Mouse (Mus musculus) ES-E14 (cell line): ENCODE measurements around the gene Cttn. TPM values are rescaled to one million over a fixed set of nuclear protein-coding genes. Genes with fewer than 3 reads are reported as not detected.

ENCODE experiments used
- DNase-seq: peaks from one replicate; pipeline ENCODE4 v3.0.0-alpha.2; 2013; ENCODE audit warnings: low read depth, low spot score
- H3K27ac ChIP-seq: 2 replicates; pipeline ENCODE4 v1.5.1; 2012; ENCODE audit warnings: low read depth, mild to moderate bottlenecking, low read length, moderate library complexity, mixed read lengths; ENCODE audit not compliant: poor library complexity, insufficient read depth, severe bottlenecking
- H3K36me3 ChIP-seq: 2 replicates; pipeline ENCODE4 v1.6.1; 2012; ENCODE audit warnings: mild to moderate bottlenecking, low read length, moderate library complexity, mixed read lengths; ENCODE audit not compliant: control insufficient read depth, poor library complexity, insufficient read depth, severe bottlenecking
- H3K4me1 ChIP-seq, 2 experiments: fragments of 150-350 bp in 1 of 2; sonication (generic) in 1 of 2; 2 replicates each; pipeline ENCODE4 v1.6.1; 2012; ENCODE audit warnings: low read length in 2 of 2, mild to moderate bottlenecking in 1 of 2, mixed read lengths in 1 of 2; ENCODE audit not compliant: control insufficient read depth in 2 of 2, insufficient read depth in 2 of 2, poor library complexity in 1 of 2
- H3K4me3 ChIP-seq, 2 experiments: fragments of 150-350 bp in 1 of 2; sonication (generic) in 1 of 2; 2 replicates each; pipeline ENCODE4 v1.5.1; 2012; ENCODE audit warnings: low read length in 2 of 2, low read depth in 1 of 2, mild to moderate bottlenecking in 1 of 2, mixed read lengths in 1 of 2; ENCODE audit not compliant: insufficient read depth in 1 of 2, poor library complexity in 1 of 2, severe bottlenecking in 1 of 2
- H3K9ac ChIP-seq: 2 replicates; pipeline ENCODE4 v1.6.1; 2012; ENCODE audit warnings: low read depth, mild to moderate bottlenecking, low read length, mixed read lengths; ENCODE audit not compliant: poor library complexity, insufficient read depth, severe bottlenecking
- H3K9me3 ChIP-seq: fragments of 150-350 bp; sonication (generic); 2 replicates; pipeline ENCODE4 v1.6.1; 2012; ENCODE audit warnings: low read depth, mild to moderate bottlenecking, low read length; ENCODE audit not compliant: control insufficient read depth, insufficient read depth
- CHD2 ChIP-seq: IDR thresholded peaks from 2 replicates; pipeline ENCODE4 v1.6.1; 2014; ENCODE audit warnings: mild to moderate bottlenecking, low read depth, low read length, inconsistent platforms
- HCFC1 ChIP-seq: IDR thresholded peaks from 2 replicates; pipeline ENCODE4 v1.6.1; 2012; ENCODE audit warnings: low read length, inconsistent platforms, borderline replicate concordance; ENCODE audit not compliant: insufficient read depth
- MAFK ChIP-seq: IDR thresholded peaks from 2 replicates; pipeline ENCODE4 v1.6.1; 2014; ENCODE audit warnings: mild to moderate bottlenecking, low read depth, low read length, inconsistent platforms; ENCODE audit not compliant: insufficient read depth
- ZC3H11A ChIP-seq: IDR thresholded peaks from 2 replicates; pipeline ENCODE4 v1.6.1; 2012; ENCODE audit warnings: low read depth, mild to moderate bottlenecking, inconsistent platforms, low read length, borderline replicate concordance
- ZNF384 ChIP-seq: IDR thresholded peaks from 2 replicates; pipeline ENCODE4 v1.6.1; 2012; ENCODE audit warnings: low read depth, low read length, inconsistent platforms
- in situ Hi-C, 2 experiments: fragments of 600-800 bp; cut with MboI; formaldehyde crosslinking; loops; one replicate each; pipeline ENCODE4 v1.15.1; 2025; ENCODE audit warnings: low sequenced_read_pairs in 2 of 2, inconsistent platforms in 1 of 2; ENCODE audit not compliant: unreplicated experiment in 2 of 2
- total RNA-seq: library from RNA; depleted of rRNA; stranded (reverse); fragments of 300-350 nt; gene quantifications from 2 replicates; pipeline ENCODE4 v1.2.3, GENCODE M21; 2012

Gene Cttn
- total RNA-seq, 1 experiment, result 113 TPM

DNA sequence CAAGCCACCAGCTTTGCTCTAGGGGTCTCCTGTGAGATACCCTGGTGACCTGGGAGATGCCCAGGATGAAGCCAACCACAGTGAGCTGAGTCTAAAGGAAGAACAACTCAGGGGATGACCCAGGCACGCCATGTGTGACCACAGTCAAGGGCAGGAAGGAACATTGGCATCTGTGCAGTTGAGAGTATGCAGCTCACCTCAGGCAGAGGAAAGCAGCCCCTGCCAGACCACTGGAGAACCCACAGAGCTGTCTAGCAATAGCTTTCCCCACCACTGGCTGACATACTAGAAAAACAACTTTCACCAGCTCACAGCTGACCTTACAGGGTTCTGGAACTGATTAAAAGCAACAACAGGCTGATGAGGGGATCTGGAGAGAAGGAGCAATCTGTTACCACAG, 22.6 kb downstream of the Cttn start:
- no peak for TF ChIP-seq MAFK
- no peak for TF ChIP-seq ZC3H11A
- TF ChIP-seq HCFC1, result no peak
- no peak for DNase-seq
- peaks cover 51% of the 10 kb centered on the region for H3K36me3 ChIP-seq
- H3K4me3 ChIP-seq, result no peak overlapping the region
- no peak overlapping the region for H3K27ac ChIP-seq
- no peaks in the 10 kb centered on the region for H3K9me3 ChIP-seq
- H3K4me1 ChIP-seq, result 0 out of 4 replicates have a peak, but pooled peaks cover 0 to 5% of the 10 kb centered on the region in 2 experiments
- H3K9ac ChIP-seq, result no peak overlapping the region
- in situ Hi-C loops, result no loop called here

DNA sequence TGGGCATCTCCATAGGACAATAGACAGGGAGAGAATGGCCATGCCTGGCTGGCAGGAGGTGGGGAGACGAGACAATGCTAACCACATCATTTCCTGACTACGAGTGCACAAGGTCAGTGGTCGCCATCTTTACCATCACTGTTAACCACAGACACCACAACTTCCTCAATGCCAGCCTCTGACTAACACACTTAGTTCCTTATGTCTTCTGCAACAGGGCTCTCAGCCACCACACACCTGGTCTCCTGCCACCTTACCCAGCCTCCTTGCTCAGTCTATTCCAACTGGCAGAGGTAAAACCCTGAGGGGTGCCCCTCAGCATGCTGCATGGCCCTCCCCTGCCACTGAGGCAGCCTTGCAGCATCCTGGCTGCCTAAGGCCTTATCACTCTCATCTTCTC, 23.7 kb downstream of the Cttn start:
- in situ Hi-C loops, result no loop called here
- no peak overlapping the region for H3K27ac ChIP-seq
- H3K4me1 ChIP-seq, result 0 out of 4 replicates have a peak, but pooled peaks cover 0 to 2% of the 10 kb centered on the region in 2 experiments
- TF ChIP-seq ZNF384 (no peak), HCFC1 (no peak), CHD2 (no peak), ZC3H11A (no peak), MAFK (no peak)
- no peak overlapping the region for H3K4me3 ChIP-seq
- no peaks in the 10 kb centered on the region for H3K9me3 ChIP-seq
- peaks cover 46% of the 10 kb centered on the region for H3K36me3 ChIP-seq
- DNase-seq, result no peak
- H3K9ac ChIP-seq, result no peak overlapping the region

DNA sequence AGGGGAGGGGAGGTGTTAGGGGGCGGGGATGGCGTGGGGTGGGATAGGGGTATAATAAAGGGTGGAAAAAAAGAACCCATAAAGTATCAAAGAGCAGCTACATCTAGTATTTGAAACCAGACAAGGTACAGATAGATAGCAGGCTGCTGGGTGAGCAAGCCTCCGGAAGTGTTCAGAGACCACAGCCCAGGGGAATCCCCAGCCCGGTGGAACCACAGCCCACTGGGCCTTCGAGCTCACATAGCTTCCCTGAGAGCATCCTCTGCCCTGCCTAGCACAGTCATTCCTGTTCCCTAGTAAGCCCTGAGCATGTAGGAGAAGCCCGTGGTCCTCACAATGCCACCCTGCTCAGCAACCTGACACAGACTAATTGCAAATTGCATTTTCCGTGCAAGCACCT, 26.0 kb downstream of the Cttn start:
- in situ Hi-C loops, result no loop called here
- H3K36me3 ChIP-seq, result peaks cover 55% of the 10 kb centered on the region

DNA sequence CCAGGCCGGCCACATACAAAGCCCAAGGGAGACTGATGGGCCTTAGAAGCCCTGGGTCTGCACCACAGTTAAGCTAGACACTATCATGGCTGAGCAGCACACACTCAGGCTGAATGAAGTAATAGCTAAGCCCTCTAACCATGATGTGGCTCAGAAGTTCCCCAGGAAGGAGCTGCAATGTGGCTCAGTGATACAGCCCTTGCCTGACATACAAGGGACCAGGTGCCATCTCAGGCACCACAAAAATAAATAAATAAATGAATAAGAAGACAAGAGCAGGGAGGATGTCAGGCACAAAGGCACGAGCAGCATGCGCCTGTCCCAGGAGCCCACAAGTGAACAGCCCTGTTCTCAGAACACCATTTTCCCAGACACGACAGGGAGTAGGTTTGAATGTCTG, 28.8 kb downstream of the Cttn start:
- in situ Hi-C loops, result no loop called here
- TF ChIP-seq HCFC1 (no peak), CHD2 (no peak), ZC3H11A (no peak), ZNF384 (no peak), MAFK (no peak)
- Histone ChIP-seq H3K9me3 (no peaks in the 10 kb centered on the region), H3K9ac (no peak overlapping the region), H3K27ac (no peak overlapping the region), H3K4me3 (no peak overlapping the region), H3K4me1 (no peaks in the 10 kb centered on the region), H3K36me3 (peaks cover 67% of the 10 kb centered on the region)
- no peak for DNase-seq

More for the DNA sequence above, 26.0 kb downstream of the Cttn start:
- Histone ChIP-seq H3K4me3 (no peak overlapping the region), H3K27ac (no peak overlapping the region), H3K9me3 (no peaks in the 10 kb centered on the region), H3K4me1 (no peaks in the 10 kb centered on the region), H3K9ac (no peak overlapping the region)
- TF ChIP-seq ZC3H11A (no peak), HCFC1 (no peak), CHD2 (no peak), MAFK (no peak), ZNF384 (no peak)
- no peak for DNase-seq

DNA sequence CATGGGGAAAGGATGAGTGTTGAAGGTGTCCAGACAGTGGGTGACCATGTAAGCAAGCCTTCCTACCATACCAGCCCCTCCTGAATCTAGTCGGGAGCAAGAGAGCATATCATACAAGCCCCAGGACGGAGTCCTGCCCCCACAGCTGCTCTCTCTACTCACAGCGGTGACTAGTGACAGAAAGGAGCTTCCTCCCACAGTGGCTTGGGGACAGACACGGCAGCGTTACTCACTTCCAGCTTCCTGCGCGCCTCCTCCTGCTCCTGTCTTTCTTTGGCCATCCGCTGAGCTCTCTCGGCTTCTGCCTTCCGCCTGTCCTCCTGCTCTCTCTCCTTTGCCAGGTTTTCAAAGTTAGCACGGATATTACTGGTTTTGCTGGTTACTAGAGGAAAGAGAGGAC, 29.3 kb downstream of the Cttn start:
- Histone ChIP-seq H3K27ac (no peak overlapping the region), H3K4me3 (no peak overlapping the region), H3K36me3 (peaks cover 68% of the 10 kb centered on the region), H3K4me1 (no peaks in the 10 kb centered on the region), H3K9me3 (no peaks in the 10 kb centered on the region), H3K9ac (no peak overlapping the region)
- TF ChIP-seq CHD2, result no peak
- no peak for TF ChIP-seq ZNF384
- no peak for TF ChIP-seq ZC3H11A
- no peak for TF ChIP-seq MAFK
- TF ChIP-seq HCFC1, result no peak
- in situ Hi-C loops, result no loop called here
- no peak for DNase-seq
